Mouse (Mus musculus): ENCODE results near the gene Ogg1. TPM values are rescaled to one million over a fixed set of nuclear protein-coding genes. Genes with fewer than 3 reads are reported as not detected.
A peak's percentile ranks its signal among the peaks of the same experiment; 100 is the strongest.

Gene Ogg1
- polyA plus RNA-seq, 1 experiment: 24.2 TPM

- no peak within 1 kb of the TSS for H3K27ac ChIP-seq (ENCODE audit: insufficient read depth, low read length)
- no peaks in the 10 kb centered on the region for H3K9me3 ChIP-seq (replicated peaks; ENCODE audit: control insufficient read depth, insufficient read depth, low read length, poor library complexity, severe bottlenecking)
- peak within 1 kb of the TSS; percentile 41 for H3K4me3 ChIP-seq (ENCODE audit: low read depth, low read length)
- peak within 1 kb of the TSS; percentile 45 for H3K9ac ChIP-seq (ENCODE audit: low read depth, poor library complexity, severe bottlenecking)
- H3K4me1 ChIP-seq (ENCODE audit: control insufficient read depth, insufficient read depth, low read length): no peaks in the 10 kb centered on the region
- no peak for TF ChIP-seq CTCF (IDR thresholded peaks at IDR 0.05; ENCODE audit: low read depth, low read length)
- TF ChIP-seq POLR2A (IDR thresholded peaks at IDR 0.05; ENCODE audit: insufficient read depth, low read length): no peak
- no peak for TF ChIP-seq EP300 (IDR thresholded peaks at IDR 0.05; ENCODE audit: insufficient read depth, low read depth, low read length)
- H3K27me3 ChIP-seq (ENCODE audit: control insufficient read depth, insufficient read depth, low read length, poor library complexity, severe bottlenecking): no peaks in the 10 kb centered on the region
- no peaks in the 10 kb centered on the region for H3K36me3 ChIP-seq (ENCODE audit: control insufficient read depth, insufficient read depth, low read length, poor library complexity, severe bottlenecking)
Measured at GRCm38 (mm10) chr6:113343177-113344092, 16.7 kb downstream of the Ogg1 start, which contains the start of gene Camk1. Camk1 (minus strand) TSS chr6:113343984.

GRCm38 (mm10) chr6:113344321-113344720, 17.5 kb downstream of the Ogg1 start:
- H3K27ac ChIP-seq (ENCODE audit: insufficient read depth, low read length): no peak overlapping the region

GRCm38 (mm10) chr6:113346897-113347296, 20.1 kb downstream of the Ogg1 start:
- H3K4me1 ChIP-seq (ENCODE audit: control insufficient read depth, insufficient read depth, low read length): no peaks in the 10 kb centered on the region
- no peaks in the 10 kb centered on the region for H3K36me3 ChIP-seq (ENCODE audit: control insufficient read depth, insufficient read depth, low read length, poor library complexity, severe bottlenecking)
- no peaks in the 10 kb centered on the region for H3K27me3 ChIP-seq (ENCODE audit: control insufficient read depth, insufficient read depth, low read length, poor library complexity, severe bottlenecking)
- H3K4me3 ChIP-seq (ENCODE audit: low read depth, low read length): no peak overlapping the region
- no peak overlapping the region for H3K27ac ChIP-seq (ENCODE audit: insufficient read depth, low read length)
- TF ChIP-seq POLR2A (IDR thresholded peaks at IDR 0.05; ENCODE audit: insufficient read depth, low read length): no peak
- no peak for TF ChIP-seq EP300 (IDR thresholded peaks at IDR 0.05; ENCODE audit: insufficient read depth, low read depth, low read length)
- TF ChIP-seq CTCF (IDR thresholded peaks at IDR 0.05; ENCODE audit: low read depth, low read length): no peak
- no peaks in the 10 kb centered on the region for H3K9me3 ChIP-seq (replicated peaks; ENCODE audit: control insufficient read depth, insufficient read depth, low read length, poor library complexity, severe bottlenecking)
- no peak overlapping the region for H3K9ac ChIP-seq (ENCODE audit: low read depth, poor library complexity, severe bottlenecking)

More at GRCm38 (mm10) chr6:113344321-113344720, 17.5 kb downstream of the Ogg1 start:
- TF ChIP-seq POLR2A (IDR thresholded peaks at IDR 0.05; ENCODE audit: insufficient read depth, low read length) (no peak), EP300 (IDR thresholded peaks at IDR 0.05; ENCODE audit: insufficient read depth, low read depth, low read length) (no peak), CTCF (IDR thresholded peaks at IDR 0.05; ENCODE audit: low read depth, low read length) (no peak)
- Histone ChIP-seq H3K36me3 (ENCODE audit: control insufficient read depth, insufficient read depth, low read length, poor library complexity, severe bottlenecking) (no peaks in the 10 kb centered on the region), H3K27me3 (ENCODE audit: control insufficient read depth, insufficient read depth, low read length, poor library complexity, severe bottlenecking) (no peaks in the 10 kb centered on the region), H3K9me3 (replicated peaks; ENCODE audit: control insufficient read depth, insufficient read depth, low read length, poor library complexity, severe bottlenecking) (no peaks in the 10 kb centered on the region), H3K4me1 (ENCODE audit: control insufficient read depth, insufficient read depth, low read length) (no peaks in the 10 kb centered on the region), H3K4me3 (ENCODE audit: low read depth, low read length) (no peak overlapping the region), H3K9ac (ENCODE audit: low read depth, poor library complexity, severe bottlenecking) (0 out of 2 replicates have a peak overlapping the region, but pooled peaks have one; percentile 45)

- H3K27ac ChIP-seq (ENCODE audit: insufficient read depth, low read length): 0 out of 2 replicates have a peak overlapping the region, but pooled peaks have one; percentile 20
- no peaks in the 10 kb centered on the region for H3K4me1 ChIP-seq (ENCODE audit: control insufficient read depth, insufficient read depth, low read length)
Measured at GRCm38 (mm10) chr6:113350538-113350937, 23.8 kb downstream of the Ogg1 start.

GRCm38 (mm10) chr6:113351161-113351560, 24.4 kb downstream of the Ogg1 start:
- Histone ChIP-seq H3K4me1 (ENCODE audit: control insufficient read depth, insufficient read depth, low read length) (no peaks in the 10 kb centered on the region), H3K36me3 (ENCODE audit: control insufficient read depth, insufficient read depth, low read length, poor library complexity, severe bottlenecking) (no peaks in the 10 kb centered on the region), H3K9ac (ENCODE audit: low read depth, poor library complexity, severe bottlenecking) (no peak overlapping the region), H3K27ac (ENCODE audit: insufficient read depth, low read length) (no peak overlapping the region), H3K4me3 (ENCODE audit: low read depth, low read length) (no peak overlapping the region), H3K27me3 (ENCODE audit: control insufficient read depth, insufficient read depth, low read length, poor library complexity, severe bottlenecking) (no peaks in the 10 kb centered on the region), H3K9me3 (replicated peaks; ENCODE audit: control insufficient read depth, insufficient read depth, low read length, poor library complexity, severe bottlenecking) (no peaks in the 10 kb centered on the region)
- TF ChIP-seq EP300 (IDR thresholded peaks at IDR 0.05; ENCODE audit: insufficient read depth, low read depth, low read length): no peak
- no peak for TF ChIP-seq CTCF (IDR thresholded peaks at IDR 0.05; ENCODE audit: low read depth, low read length)
- no peak for TF ChIP-seq POLR2A (IDR thresholded peaks at IDR 0.05; ENCODE audit: insufficient read depth, low read length)

More at GRCm38 (mm10) chr6:113350538-113350937, 23.8 kb downstream of the Ogg1 start:
- no peaks in the 10 kb centered on the region for H3K9me3 ChIP-seq (replicated peaks; ENCODE audit: control insufficient read depth, insufficient read depth, low read length, poor library complexity, severe bottlenecking)
- TF ChIP-seq CTCF (IDR thresholded peaks at IDR 0.05; ENCODE audit: low read depth, low read length) (no peak), EP300 (IDR thresholded peaks at IDR 0.05; ENCODE audit: insufficient read depth, low read depth, low read length) (no peak), POLR2A (IDR thresholded peaks at IDR 0.05; ENCODE audit: insufficient read depth, low read length) (no peak)
- H3K9ac ChIP-seq (ENCODE audit: low read depth, poor library complexity, severe bottlenecking): no peak overlapping the region
- H3K27me3 ChIP-seq (ENCODE audit: control insufficient read depth, insufficient read depth, low read length, poor library complexity, severe bottlenecking): no peaks in the 10 kb centered on the region
- no peak overlapping the region for H3K4me3 ChIP-seq (ENCODE audit: low read depth, low read length)
- H3K36me3 ChIP-seq (ENCODE audit: control insufficient read depth, insufficient read depth, low read length, poor library complexity, severe bottlenecking): no peaks in the 10 kb centered on the region

GRCm38 (mm10) chr6:113351653-113352052, 24.9 kb downstream of the Ogg1 start:
- Histone ChIP-seq H3K9me3 (replicated peaks; ENCODE audit: control insufficient read depth, insufficient read depth, low read length, poor library complexity, severe bottlenecking) (no peaks in the 10 kb centered on the region), H3K36me3 (ENCODE audit: control insufficient read depth, insufficient read depth, low read length, poor library complexity, severe bottlenecking) (no peaks in the 10 kb centered on the region), H3K27ac (ENCODE audit: insufficient read depth, low read length) (no peak overlapping the region), H3K4me3 (ENCODE audit: low read depth, low read length) (no peak overlapping the region), H3K4me1 (ENCODE audit: control insufficient read depth, insufficient read depth, low read length) (no peaks in the 10 kb centered on the region), H3K9ac (ENCODE audit: low read depth, poor library complexity, severe bottlenecking) (no peak overlapping the region), H3K27me3 (ENCODE audit: control insufficient read depth, insufficient read depth, low read length, poor library complexity, severe bottlenecking) (no peaks in the 10 kb centered on the region)
- TF ChIP-seq POLR2A (IDR thresholded peaks at IDR 0.05; ENCODE audit: insufficient read depth, low read length): no peak
- TF ChIP-seq EP300 (IDR thresholded peaks at IDR 0.05; ENCODE audit: insufficient read depth, low read depth, low read length): no peak
- TF ChIP-seq CTCF (IDR thresholded peaks at IDR 0.05; ENCODE audit: low read depth, low read length): no peak

Data from ES-Bruce4 (cell line).